Mouse (Mus musculus): ENCODE measurements at regions not wholly inside any gene's neighbourhood (a gene's known extent, or its start where the extent isn't known, plus 50 kb on each side); places are given as distances from the start of the nearest gene placed in this dataset.

DNA sequence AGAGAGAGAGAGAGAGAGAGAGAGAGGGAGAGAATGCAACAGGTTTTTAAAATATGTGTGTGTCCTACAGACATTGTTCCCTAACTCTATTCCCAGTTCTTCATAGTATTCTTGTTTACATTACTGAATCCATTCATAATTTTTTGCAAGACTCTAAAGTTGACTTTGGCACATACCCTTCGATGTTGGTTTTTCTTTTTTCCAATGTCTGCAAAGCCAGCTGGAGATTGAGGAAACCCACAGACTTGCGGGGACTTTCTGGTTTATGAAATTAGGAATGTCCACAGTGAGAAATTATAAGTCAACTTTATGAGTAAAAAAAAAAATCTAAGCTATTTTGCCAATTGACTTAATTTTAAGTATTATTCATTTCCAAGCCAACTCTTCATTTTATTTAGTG, 379.7 kb upstream of the Adamts5 start:
- no peak for DNase-seq (ENCODE audit: low read depth in 1 of 2, low spot score in 2 of 2)
- H3K4me3 ChIP-seq (ENCODE audit: extremely low read depth, insufficient read depth, insufficient read length), result no peak overlapping the region
- no peak overlapping the region for H3K27ac ChIP-seq (ENCODE audit: insufficient read depth, low read length)
- TF ChIP-seq POLR2A (IDR thresholded peaks at IDR 0.05; ENCODE audit: low read depth, low read length), result no peak
- TF ChIP-seq CTCF (IDR thresholded peaks at IDR 0.05; ENCODE audit: extremely low read depth, insufficient read depth, insufficient read length, insufficient replicate concordance), result no peak
- 81% methylated on average over 2 of the region's 2 CpGs for WGBS
- H3K27me3 ChIP-seq (ENCODE audit: control insufficient read depth, insufficient read depth, low read length), result no peaks in the 10 kb centered on the region
- H3K4me1 ChIP-seq (ENCODE audit: control insufficient read depth, insufficient read depth, insufficient read length), result no peaks in the 10 kb centered on the region
- H3K36me3 ChIP-seq (ENCODE audit: control insufficient read depth, insufficient read depth, low read length), result no peaks in the 10 kb centered on the region

DNA sequence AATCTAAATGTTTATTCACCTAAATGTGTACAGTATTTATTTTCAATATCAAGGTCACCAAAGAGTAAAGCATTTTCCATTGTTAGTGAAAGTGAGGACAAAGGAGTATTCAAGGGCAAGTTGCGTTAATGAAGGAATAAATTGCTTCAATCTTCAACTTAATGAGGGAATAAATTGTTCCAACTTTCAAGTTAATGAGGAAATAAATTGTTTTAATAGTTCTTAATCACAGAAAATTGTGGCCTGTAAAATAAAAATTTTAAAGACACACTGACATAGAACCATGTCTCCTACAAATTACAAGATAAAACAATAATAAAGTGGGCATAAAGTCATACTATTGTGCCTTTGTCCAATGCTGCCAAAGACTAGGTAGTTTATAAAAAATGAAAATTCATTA, 375.4 kb upstream of the Adamts5 start:
- 86% methylated on average over 1 of the region's 1 CpGs for WGBS
- Histone ChIP-seq H3K36me3 (ENCODE audit: control insufficient read depth, insufficient read depth, low read length) (no peaks in the 10 kb centered on the region), H3K27ac (ENCODE audit: insufficient read depth, low read length) (no peak overlapping the region), H3K4me1 (ENCODE audit: control insufficient read depth, insufficient read depth, insufficient read length) (no peaks in the 10 kb centered on the region), H3K4me3 (ENCODE audit: extremely low read depth, insufficient read depth, insufficient read length) (no peak overlapping the region), H3K27me3 (ENCODE audit: control insufficient read depth, insufficient read depth, low read length) (no peaks in the 10 kb centered on the region)
- no peak for TF ChIP-seq CTCF (IDR thresholded peaks at IDR 0.05; ENCODE audit: extremely low read depth, insufficient read depth, insufficient read length, insufficient replicate concordance)
- no peak for TF ChIP-seq POLR2A (IDR thresholded peaks at IDR 0.05; ENCODE audit: low read depth, low read length)
- DNase-seq (ENCODE audit: low read depth in 1 of 2, low spot score in 2 of 2), result no peak

DNA sequence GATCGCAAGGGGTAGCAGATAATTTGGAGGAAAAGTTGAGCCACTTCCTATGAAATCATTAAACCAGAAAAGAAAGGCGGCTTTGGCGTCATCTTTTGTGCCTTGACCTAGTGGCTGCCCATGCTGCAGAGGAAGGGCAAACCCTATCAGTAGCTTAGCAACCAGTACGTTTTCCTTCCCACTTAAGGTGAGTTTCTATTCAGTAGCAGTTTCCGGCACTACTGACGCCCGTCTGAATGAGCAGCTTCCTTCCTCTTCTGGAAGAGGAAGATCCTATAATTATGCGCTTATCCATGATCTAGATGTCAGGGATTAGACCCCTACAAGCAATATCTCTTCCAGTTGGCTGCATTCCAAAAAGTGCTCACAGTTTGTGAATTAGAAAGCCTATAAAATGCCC, 360.0 kb upstream of the Adamts5 start:
- DNase-seq (ENCODE audit: low read depth in 1 of 2, low spot score in 2 of 2), result no peak
- H3K4me1 ChIP-seq (ENCODE audit: control insufficient read depth, insufficient read depth, insufficient read length), result no peaks in the 10 kb centered on the region
- H3K4me3 ChIP-seq (ENCODE audit: extremely low read depth, insufficient read depth, insufficient read length), result no peak overlapping the region
- H3K27me3 ChIP-seq (ENCODE audit: control insufficient read depth, insufficient read depth, low read length), result no peaks in the 10 kb centered on the region; the same call in 1 of the 2 replicates
- no peak overlapping the region for H3K27ac ChIP-seq (ENCODE audit: insufficient read depth, low read length)
- 8% methylated on average over 8 of the region's 8 CpGs for WGBS
- H3K36me3 ChIP-seq (ENCODE audit: control insufficient read depth, insufficient read depth, low read length), result no peaks in the 10 kb centered on the region
- TF ChIP-seq POLR2A (IDR thresholded peaks at IDR 0.05; ENCODE audit: low read depth, low read length) (no peak), CTCF (IDR thresholded peaks at IDR 0.05; ENCODE audit: extremely low read depth, insufficient read depth, insufficient read length, insufficient replicate concordance) (no peak)

DNA sequence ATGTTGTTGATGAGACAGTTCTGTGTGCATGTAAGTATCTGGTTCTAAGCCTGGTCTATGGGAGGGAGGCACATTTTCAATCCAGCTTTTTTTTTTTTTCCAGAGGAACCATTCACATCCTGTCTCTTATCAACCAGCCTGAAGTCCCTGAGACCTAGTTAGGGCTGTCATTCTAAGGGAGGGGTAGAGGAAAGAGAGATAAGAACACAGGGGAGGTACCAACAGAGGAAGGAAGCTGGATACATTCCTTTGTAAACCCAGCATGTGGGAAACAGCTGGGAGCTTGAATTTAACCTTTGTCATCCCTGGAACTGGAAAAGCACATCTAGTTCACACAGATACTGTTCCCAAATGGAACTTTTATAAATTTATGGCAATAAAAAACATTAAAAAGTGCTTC, 351.0 kb upstream of the Adamts5 start:
- Histone ChIP-seq H3K4me1 (ENCODE audit: control insufficient read depth, insufficient read depth, insufficient read length) (no peaks in the 10 kb centered on the region), H3K36me3 (ENCODE audit: control insufficient read depth, insufficient read depth, low read length) (no peaks in the 10 kb centered on the region), H3K27ac (ENCODE audit: insufficient read depth, low read length) (no peak overlapping the region), H3K27me3 (ENCODE audit: control insufficient read depth, insufficient read depth, low read length) (no peaks in the 10 kb centered on the region), H3K4me3 (ENCODE audit: extremely low read depth, insufficient read depth, insufficient read length) (no peak overlapping the region)
- TF ChIP-seq CTCF (IDR thresholded peaks at IDR 0.05; ENCODE audit: extremely low read depth, insufficient read depth, insufficient read length, insufficient replicate concordance), result no peak
- no peak for TF ChIP-seq POLR2A (IDR thresholded peaks at IDR 0.05; ENCODE audit: low read depth, low read length)
- no peak for DNase-seq (ENCODE audit: low read depth in 1 of 2, low spot score in 2 of 2)

DNA sequence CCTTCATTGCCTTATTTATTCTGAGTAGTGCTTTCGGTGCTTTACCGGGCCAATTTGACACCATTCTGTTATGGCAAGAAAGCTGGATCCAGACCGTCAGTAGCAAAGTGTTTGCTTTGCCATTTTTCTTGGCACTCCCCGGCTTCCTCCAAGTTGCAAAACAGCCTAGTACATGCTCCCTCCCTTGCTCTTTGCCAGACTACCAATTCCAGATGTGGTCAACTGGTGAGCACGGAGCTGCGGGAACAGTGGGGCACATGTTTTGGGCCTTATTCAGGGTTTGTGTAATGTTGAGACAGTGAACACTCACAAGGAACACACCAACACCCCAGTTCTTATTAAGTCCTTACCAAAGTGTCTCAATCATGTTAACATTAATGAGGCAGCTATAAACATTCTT, 348.4 kb upstream of the Adamts5 start:
- H3K36me3 ChIP-seq (ENCODE audit: control insufficient read depth, insufficient read depth, low read length), result no peaks in the 10 kb centered on the region
- no peak overlapping the region for H3K27ac ChIP-seq (ENCODE audit: insufficient read depth, low read length)
- 93% methylated on average over 6 of the region's 6 CpGs for WGBS
- TF ChIP-seq CTCF (IDR thresholded peaks at IDR 0.05; ENCODE audit: extremely low read depth, insufficient read depth, insufficient read length, insufficient replicate concordance) (no peak), POLR2A (IDR thresholded peaks at IDR 0.05; ENCODE audit: low read depth, low read length) (no peak)
- H3K4me1 ChIP-seq (ENCODE audit: control insufficient read depth, insufficient read depth, insufficient read length), result no peaks in the 10 kb centered on the region
- no peak for DNase-seq (ENCODE audit: low read depth in 1 of 2, low spot score in 2 of 2)
- no peaks in the 10 kb centered on the region for H3K27me3 ChIP-seq (ENCODE audit: control insufficient read depth, insufficient read depth, low read length)
- H3K4me3 ChIP-seq (ENCODE audit: extremely low read depth, insufficient read depth, insufficient read length), result no peak overlapping the region

DNA sequence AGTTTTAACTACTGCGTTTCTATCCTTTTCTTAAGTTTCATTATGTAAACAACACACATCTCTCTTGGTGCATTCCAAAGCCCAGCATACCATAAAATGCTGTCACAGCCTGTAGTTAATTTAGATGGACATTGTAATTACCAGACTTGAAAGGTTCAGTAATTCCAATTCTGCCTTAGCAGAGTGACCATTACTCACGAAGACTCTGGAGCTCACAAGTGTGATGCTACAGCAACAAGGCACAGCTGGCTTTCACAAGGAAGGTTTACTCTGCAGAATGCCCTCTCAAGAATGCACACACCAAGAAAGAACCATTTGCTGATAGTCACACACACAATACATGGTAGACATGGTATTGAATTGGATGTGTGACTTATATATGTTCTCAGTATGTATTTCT, 342.6 kb upstream of the Adamts5 start:
- Histone ChIP-seq H3K27ac (ENCODE audit: insufficient read depth, low read length) (no peak overlapping the region), H3K4me1 (ENCODE audit: control insufficient read depth, insufficient read depth, insufficient read length) (no peaks in the 10 kb centered on the region), H3K36me3 (ENCODE audit: control insufficient read depth, insufficient read depth, low read length) (no peaks in the 10 kb centered on the region), H3K4me3 (ENCODE audit: extremely low read depth, insufficient read depth, insufficient read length) (no peak overlapping the region), H3K27me3 (ENCODE audit: control insufficient read depth, insufficient read depth, low read length) (no peaks in the 10 kb centered on the region)
- WGBS, result 81% methylated on average over 2 of the region's 2 CpGs
- no peak for DNase-seq (ENCODE audit: low read depth in 1 of 2, low spot score in 2 of 2)
- TF ChIP-seq POLR2A (IDR thresholded peaks at IDR 0.05; ENCODE audit: low read depth, low read length) (no peak), CTCF (IDR thresholded peaks at IDR 0.05; ENCODE audit: extremely low read depth, insufficient read depth, insufficient read length, insufficient replicate concordance) (no peak)

DNA sequence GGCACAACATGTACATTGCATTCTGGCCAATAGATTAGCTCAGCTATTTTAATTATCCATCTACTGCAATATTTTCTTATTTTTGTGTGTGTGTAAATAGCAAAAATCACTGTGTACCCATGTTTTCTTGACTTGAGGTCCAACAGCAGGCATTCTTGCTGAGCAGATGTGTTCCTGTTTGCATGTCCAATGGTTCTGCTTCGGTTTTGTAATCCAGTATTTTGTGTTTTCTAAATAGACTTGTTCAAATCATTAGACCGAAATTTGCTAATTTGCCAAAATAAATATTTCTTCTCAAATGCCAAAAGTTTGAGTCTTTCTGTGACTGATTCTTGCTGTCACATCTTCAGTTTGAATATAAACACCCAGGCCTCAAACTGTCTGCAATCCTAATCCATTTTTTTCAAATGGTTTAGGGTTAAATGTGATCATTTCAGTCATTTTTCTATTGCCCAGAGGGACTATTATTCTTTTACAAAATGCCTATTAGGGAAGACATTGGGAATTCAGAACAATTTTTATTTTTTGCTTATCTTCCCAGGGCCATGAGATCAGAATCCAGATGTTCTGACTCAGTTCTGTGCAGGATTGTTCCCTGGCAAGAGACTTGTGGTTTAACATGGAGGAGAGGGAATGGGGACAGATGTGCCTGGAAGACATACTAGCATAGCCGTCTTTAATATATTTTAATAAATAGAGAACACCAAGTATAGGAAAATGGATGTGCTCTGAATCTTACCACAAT, 341.3 kb upstream of the Adamts5 start:
- H3K4me3 ChIP-seq (ENCODE audit: extremely low read depth, insufficient read depth, insufficient read length), result no peak overlapping the region
- no peaks in the 10 kb centered on the region for H3K27me3 ChIP-seq (ENCODE audit: control insufficient read depth, insufficient read depth, low read length)
- DNase-seq (ENCODE audit: low read depth in 1 of 2, low spot score in 2 of 2), result no peak
- H3K4me1 ChIP-seq (ENCODE audit: control insufficient read depth, insufficient read depth, insufficient read length), result no peaks in the 10 kb centered on the region
- H3K27ac ChIP-seq (ENCODE audit: insufficient read depth, low read length), result no peak overlapping the region
- H3K36me3 ChIP-seq (ENCODE audit: control insufficient read depth, insufficient read depth, low read length), result no peaks in the 10 kb centered on the region
- TF ChIP-seq POLR2A (IDR thresholded peaks at IDR 0.05; ENCODE audit: low read depth, low read length), result no peak
- 82% methylated on average over 3 of the region's 3 CpGs for WGBS

All from spleen, adult 2 months (tissue).